Mouse (Mus musculus) gastrocnemius, adult 18-20 months (tissue): ENCODE measurements around the gene Smap1. TPM values are rescaled to one million over a fixed set of nuclear protein-coding genes. Genes with fewer than 3 reads are reported as not detected.

ENCODE experiments used
- DNase-seq: peaks from one replicate; pipeline ENCODE4 v3.0.0; 2021; ENCODE audit warnings: low spot score
- total RNA-seq, 2 experiments: library from RNA; stranded (reverse); gene quantifications; 2 replicates each; pipeline ENCODE4 v1.2.3; 2021

The Smap1 gene
- total RNA-seq, 2 experiments from 2014 or later, result 26.1 to 28.5 TPM

- no peak for DNase-seq
These were observed 1.8 kb downstream of the Smap1 start for GRCm38 (mm10) chr1:23920275-23920674.

- no peak for DNase-seq
These were observed 3.0 kb downstream of the Smap1 start for GRCm38 (mm10) chr1:23919086-23919485.

GRCm38 (mm10) chr1:23915483-23915882 is 6.6 kb downstream of the Smap1 start:
- no peak for DNase-seq

- no peak for DNase-seq
These were observed 9.1 kb downstream of the Smap1 start for GRCm38 (mm10) chr1:23912988-23913387.

- no peak for DNase-seq
These were observed 16.0 kb downstream of the Smap1 start for GRCm38 (mm10) chr1:23906082-23906481.

- DNase-seq, result no peak
These were observed 18.8 kb downstream of the Smap1 start for GRCm38 (mm10) chr1:23903340-23903739.

GRCm38 (mm10) chr1:23902736-23903135 is 19.4 kb downstream of the Smap1 start:
- DNase-seq, result no peak

- DNase-seq, result no peak
These were observed 22.5 kb downstream of the Smap1 start for GRCm38 (mm10) chr1:23899647-23900020.

GRCm38 (mm10) chr1:23899020-23899646 is 23.0 kb downstream of the Smap1 start:
- no peak for DNase-seq

- no peak for DNase-seq
These were observed 30.0 kb downstream of the Smap1 start for GRCm38 (mm10) chr1:23892072-23892471.

GRCm38 (mm10) chr1:23884914-23885313 is 37.2 kb downstream of the Smap1 start:
- no peak for DNase-seq

- no peak for DNase-seq
These were observed 37.9 kb downstream of the Smap1 start for GRCm38 (mm10) chr1:23884087-23884668.

- DNase-seq, result no peak
These were observed 39.4 kb downstream of the Smap1 start for GRCm38 (mm10) chr1:23882681-23883080.

- DNase-seq, result no peak
These were observed 49.9 kb downstream of the Smap1 start for GRCm38 (mm10) chr1:23872194-23872593.

- no peak for DNase-seq
These were observed 54.7 kb downstream of the Smap1 start for GRCm38 (mm10) chr1:23867350-23867862.

- no peak for DNase-seq
These were observed 56.6 kb downstream of the Smap1 start for GRCm38 (mm10) chr1:23865566-23865965.

GRCm38 (mm10) chr1:23860944-23861343 is 61.2 kb downstream of the Smap1 start:
- no peak for DNase-seq

GRCm38 (mm10) chr1:23855623-23856022 is 66.5 kb downstream of the Smap1 start:
- DNase-seq, result no peak

GRCm38 (mm10) chr1:23846044-23846680 is 76.0 kb downstream of the Smap1 start:
- DNase-seq, result no peak

GRCm38 (mm10) chr1:23845007-23845406 is 77.1 kb downstream of the Smap1 start:
- no peak for DNase-seq

GRCm38 (mm10) chr1:23843790-23844189 is 78.3 kb downstream of the Smap1 start:
- DNase-seq, result no peak

GRCm38 (mm10) chr1:23842629-23843028 is 79.5 kb downstream of the Smap1 start:
- no peak for DNase-seq

- DNase-seq, result no peak
These were observed 81.2 kb downstream of the Smap1 start for GRCm38 (mm10) chr1:23840924-23841323.
